Mouse (Mus musculus) ES-Bruce4 (cell line): ENCODE measurements around the gene Slc9a2.

Experiments
- CTCF ChIP-seq: IDR thresholded peaks from one replicate; pipeline ENCODE4 v1.8.1; 2011; ENCODE audit warnings: low read depth, low read length
- EP300 ChIP-seq: IDR thresholded peaks from 2 replicates; pipeline ENCODE4 v1.6.1; 2011; ENCODE audit warnings: low read depth, low read length; ENCODE audit not compliant: insufficient read depth
- POLR2A ChIP-seq: IDR thresholded peaks from one replicate; pipeline ENCODE4 v1.8.1; 2011; ENCODE audit warnings: low read length; ENCODE audit not compliant: insufficient read depth

DNA sequence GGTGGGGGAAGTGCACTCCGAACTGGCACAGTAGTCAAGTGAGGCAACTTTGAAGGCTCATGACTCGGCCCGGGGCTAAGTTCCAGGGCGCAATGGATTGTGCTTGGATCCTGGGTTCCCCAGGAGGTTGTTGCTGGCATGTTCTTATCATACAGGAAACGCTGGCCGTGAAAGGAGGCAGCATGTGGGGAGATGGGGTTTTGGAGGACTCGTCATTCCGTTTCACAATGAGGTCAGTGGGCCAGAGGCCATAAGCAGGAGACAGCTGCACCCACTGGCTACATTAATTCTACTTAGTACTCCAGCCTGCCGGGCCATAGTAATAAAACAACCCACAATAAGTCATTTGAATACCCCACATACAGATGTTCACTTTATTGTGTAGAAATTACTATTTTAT is 34.6 kb downstream of the Slc9a2 start:
- no peak for TF ChIP-seq POLR2A
- no peak for TF ChIP-seq EP300
- no peak for TF ChIP-seq CTCF
